Mouse (Mus musculus) cerebellum, adult 8-10 months (tissue): ENCODE results near the gene Bola1.
"Not testable (repeated sequence)": the region's sequence is repeated elsewhere in the genome, so short reads cannot be mapped to it uniquely, and the experiment has no call there.

Experiments used
- DNase-seq: peaks from one replicate; pipeline ENCODE4 v3.0.0; 2022

Gene Bola1

DNA sequence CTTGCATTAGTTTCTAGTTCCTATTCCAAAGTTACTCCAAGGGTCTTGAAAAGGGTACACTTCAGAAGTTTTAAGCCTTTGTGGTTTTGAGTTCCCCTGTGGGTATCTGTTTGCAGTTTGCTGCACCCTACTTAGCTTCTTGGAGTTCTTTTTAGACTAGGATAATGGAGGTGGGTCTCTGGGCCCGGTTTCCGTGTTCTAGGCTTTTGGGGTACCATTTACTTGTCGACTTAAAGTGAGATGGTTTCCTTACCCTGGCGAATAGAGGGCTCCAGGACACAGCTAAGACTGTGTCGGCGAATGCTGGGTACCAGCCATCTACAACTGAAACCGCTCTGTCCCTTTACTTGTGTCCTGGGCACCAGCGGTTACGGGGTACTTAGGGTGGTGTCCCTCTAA lies 2.1 kb upstream of the Bola1 start:
- peak; percentile 44 for DNase-seq

DNA sequence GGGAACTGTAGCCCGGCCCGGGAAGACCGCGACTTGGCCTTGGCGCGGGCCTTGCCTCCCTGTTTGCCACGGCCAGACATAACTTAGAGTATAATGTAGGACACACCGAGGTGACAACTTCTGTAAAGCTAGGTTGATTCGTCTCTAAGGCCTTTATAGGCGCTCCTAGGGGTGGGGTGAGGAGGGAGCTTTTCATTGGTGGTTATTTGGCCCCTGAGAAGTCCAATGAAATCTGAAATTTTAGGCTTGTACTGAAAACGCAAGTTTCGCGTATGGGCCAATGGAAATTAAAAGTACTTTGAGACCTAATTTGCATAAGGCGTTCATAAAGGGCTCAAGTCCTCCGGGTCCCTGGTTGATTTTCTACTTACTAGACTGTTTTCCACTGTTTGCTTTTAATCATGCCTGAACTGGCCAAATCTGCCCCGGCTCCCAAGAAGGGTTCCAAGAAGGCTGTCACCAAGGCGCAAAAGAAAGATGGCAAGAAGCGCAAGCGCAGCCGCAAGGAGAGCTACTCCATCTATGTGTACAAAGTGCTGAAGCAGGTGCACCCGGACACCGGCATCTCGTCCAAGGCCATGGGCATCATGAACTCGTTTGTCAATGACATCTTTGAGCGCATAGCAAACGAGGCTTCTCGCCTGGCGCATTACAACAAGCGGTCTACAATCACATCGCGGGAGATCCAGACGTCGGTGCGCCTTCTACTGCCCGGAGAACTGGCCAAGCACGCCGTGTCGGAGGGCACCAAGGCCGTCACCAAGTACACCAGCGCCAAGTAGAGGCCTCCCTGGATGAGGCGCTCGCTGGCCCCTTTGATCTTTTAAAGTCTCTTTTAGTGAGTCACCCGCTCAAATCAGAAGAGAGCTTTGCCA lies 1.5 kb upstream of the Bola1 start, which contains the start of the genes Hist2h2ac and Hist2h2be:
Gene Hist2h2ac, minus strand, starts transcription at position 116 of the 875 bp plus-strand sequence.
Gene Hist2h2be, plus strand, starts transcription at position 355 of the 875 bp plus-strand sequence.
- DNase-seq: peak; percentile 86

- DNase-seq: not testable (repeated sequence)
Observed at GRCm38 (mm10) chr3:96220131-96220764, 739 bp upstream of the Bola1 start.

DNA sequence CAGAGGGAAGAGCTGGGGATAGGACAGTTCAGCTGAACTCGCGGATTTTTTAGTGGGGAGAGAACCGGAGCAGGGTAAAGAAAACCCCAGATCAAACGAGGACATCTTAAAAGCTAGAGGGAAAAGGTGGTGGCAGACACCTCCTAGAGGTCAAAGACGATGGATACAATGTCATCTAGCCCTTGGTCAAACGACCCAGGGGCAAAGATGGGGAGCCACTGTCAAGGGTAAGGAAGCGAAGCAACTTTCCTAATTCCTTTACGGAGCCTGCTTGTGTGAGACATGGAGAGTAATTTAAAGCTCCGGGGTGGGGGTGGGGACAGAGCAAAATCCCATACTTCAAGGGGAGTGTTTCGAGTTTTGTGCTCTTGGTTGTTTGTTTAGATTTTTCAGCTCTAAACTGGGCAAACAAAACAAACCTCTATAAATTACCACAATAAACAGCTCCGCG lies 293 bp downstream of the Bola1 start:
- DNase-seq: peak; percentile 52

- DNase-seq: no peak
Observed at GRCm38 (mm10) chr3:96209242-96209641, 10.3 kb downstream of the Bola1 start.

DNA sequence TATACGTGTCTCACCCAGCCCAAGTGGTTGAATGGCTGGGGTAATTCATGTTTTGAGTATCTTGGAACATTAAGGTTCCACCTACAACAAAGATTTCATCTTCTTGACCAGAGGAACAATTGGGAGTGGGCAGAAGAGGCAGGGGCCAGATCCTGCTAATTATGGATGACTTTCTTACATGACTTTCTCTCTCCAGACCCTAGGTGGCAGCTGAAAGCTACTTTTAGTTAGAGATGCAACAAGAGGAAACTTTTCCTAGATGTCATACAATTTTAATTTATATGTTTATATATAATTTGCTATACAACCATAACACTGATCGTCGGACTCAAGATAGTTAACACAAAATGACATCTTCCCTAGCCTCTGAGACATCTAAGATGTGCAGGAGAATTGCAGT lies 11.7 kb downstream of the Bola1 start:
- no peak for DNase-seq

GRCm38 (mm10) chr3:96199731-96200130 lies 19.8 kb downstream of the Bola1 start:
- DNase-seq: no peak

GRCm38 (mm10) chr3:96198601-96199251 lies 20.8 kb downstream of the Bola1 start:
- DNase-seq: not testable (repeated sequence)

DNA sequence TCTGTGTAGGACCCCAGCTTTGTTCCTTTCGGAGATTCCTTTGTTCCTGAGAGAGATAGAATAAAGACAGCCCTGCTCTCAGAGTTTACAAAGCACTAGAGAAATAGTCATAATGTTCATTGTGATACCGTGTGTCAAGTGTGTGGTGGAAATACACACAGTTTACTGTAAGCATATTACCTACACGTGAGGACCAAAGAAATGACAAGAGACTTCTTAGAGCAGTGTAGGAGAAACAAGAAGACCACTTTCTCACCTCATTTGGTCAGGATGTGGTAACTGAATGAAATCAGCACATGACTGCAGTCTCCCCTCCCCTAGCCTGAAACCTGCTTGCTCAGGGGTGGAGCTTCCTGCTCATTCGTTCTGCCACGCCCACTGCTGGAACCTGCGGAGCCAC lies 21.3 kb downstream of the Bola1 start:
- DNase-seq: peak; percentile 21

DNA sequence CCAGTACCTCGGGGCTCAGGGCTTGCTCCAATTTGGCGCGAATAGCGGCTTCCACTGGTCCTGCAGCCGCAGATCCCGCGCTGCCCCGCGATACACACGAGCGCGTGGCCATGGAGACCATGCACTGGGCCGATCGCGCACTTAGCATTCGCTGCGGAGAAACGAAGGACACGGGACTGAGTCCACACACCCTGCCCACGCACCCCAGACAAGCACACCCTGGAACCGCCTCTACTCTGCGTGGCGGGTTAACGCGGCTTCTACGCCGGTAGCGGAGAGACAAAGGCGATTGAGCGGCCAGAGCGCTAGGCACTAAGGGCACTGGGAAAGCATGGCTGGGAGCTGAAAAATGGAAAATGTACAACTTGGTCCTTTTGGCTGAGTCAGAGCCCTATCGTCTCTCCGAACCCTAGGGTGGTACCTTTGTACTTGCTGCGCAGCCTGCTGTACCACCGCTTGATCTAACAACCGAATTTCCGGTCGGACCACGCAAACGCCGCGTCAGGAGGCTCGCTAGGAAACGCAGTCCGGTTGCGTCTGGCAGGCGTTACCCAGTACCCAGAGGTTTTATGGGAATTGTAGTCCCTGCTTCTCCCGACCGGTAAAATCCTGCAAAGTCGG lies 22.3 kb downstream of the Bola1 start:
- peak; percentile 88 for DNase-seq

- DNase-seq: no peak
Observed at GRCm38 (mm10) chr3:96196437-96197128, 22.9 kb downstream of the Bola1 start.

DNA sequence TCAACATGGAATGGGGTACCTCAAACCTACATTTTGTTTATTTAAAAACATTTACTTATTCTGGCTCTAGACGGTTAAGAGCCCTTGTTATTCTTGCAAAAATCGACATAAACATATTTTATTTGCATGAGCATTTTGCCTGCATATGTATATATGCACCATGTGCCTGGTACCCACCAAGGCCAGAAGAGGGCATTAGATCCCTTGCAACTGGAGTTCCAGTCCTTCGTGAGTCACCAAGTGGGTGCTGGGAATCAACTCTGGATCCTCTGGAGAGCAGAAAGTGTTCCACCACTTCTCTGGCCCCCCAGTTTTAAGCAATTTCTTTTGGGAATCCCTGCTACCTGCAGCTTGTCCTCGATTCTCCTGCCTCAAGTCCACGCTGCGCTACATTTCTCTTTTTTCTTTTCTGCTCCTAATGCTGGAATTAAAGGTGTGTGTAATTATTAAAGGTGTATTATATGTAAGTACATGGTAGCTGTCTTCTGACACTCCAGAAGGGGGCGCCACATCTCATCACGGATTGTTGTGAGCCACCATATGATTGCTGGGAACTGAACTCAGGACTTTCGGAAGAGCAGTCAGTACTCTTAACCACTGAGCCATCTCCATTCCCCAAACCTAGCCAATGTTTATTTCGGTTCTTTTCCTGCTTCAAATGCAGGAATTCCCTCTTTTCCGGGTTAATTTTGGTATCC lies 23.7 kb downstream of the Bola1 start:
- DNase-seq: peak; percentile 36

DNA sequence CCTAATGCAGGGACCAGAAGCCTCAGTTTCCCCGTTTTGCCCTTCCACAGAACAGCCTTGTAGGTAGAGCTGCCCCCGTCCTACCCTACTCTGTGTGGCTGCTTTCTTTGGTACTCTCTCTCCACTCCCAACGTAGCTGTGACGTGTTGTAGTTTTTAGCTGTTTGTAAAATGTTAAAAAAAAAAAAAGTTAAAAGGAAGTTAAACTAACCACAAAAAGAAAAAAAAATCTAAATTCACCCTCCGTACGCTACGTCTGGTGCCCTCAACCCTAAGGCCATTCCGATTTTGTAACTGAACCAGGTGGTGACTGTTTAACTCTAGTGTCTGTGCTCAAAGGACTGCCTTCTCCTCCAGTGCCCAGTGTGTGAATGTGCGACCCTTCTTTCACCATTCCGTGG lies 24.5 kb downstream of the Bola1 start:
- no peak for DNase-seq

- no peak for DNase-seq
Observed at GRCm38 (mm10) chr3:96192977-96193376, 26.5 kb downstream of the Bola1 start.

GRCm38 (mm10) chr3:96182382-96182776 lies 37.1 kb downstream of the Bola1 start:
- DNase-seq: no peak

- no peak for DNase-seq
Observed at GRCm38 (mm10) chr3:96181510-96182381, 37.8 kb downstream of the Bola1 start.

- peak; percentile 77 for DNase-seq
Observed at GRCm38 (mm10) chr3:96180727-96181477, 38.6 kb downstream of the Bola1 start, which contains the start of gene Sv2a. TSS of gene Sv2a (plus strand) at chr3:96181151.

- DNase-seq: no peak
Observed at GRCm38 (mm10) chr3:96179531-96179930, 40.0 kb downstream of the Bola1 start.

- DNase-seq: no peak
Observed at GRCm38 (mm10) chr3:96178902-96179301, 40.6 kb downstream of the Bola1 start.

GRCm38 (mm10) chr3:96178427-96178826 lies 41.1 kb downstream of the Bola1 start:
- no peak for DNase-seq
